Mouse (Mus musculus) heart, postnatal 0 days (tissue): ENCODE measurements around the gene Slpi. TPM values are rescaled to one million over a fixed set of nuclear protein-coding genes. Genes with fewer than 3 reads are reported as not detected.

Source experiments
- ATAC-seq: fragments of 200-750 bp; cut with Nextera tagmentation; 2 replicates; pipeline ENCODE4 v1.8.0; 2017; ENCODE audit warnings: low read depth, moderate number of reproducible peaks, moderate library complexity; ENCODE audit not compliant: insufficient read depth
- DNase-seq: peaks from one replicate; pipeline ENCODE4 v3.0.0-alpha.2; 2016; ENCODE audit warnings: low spot score
- H3K27ac ChIP-seq: fragments of 300-500 bp; sonication (generic); 2 replicates; pipeline ENCODE4 v1.5.1; 2014; ENCODE audit warnings: low read depth, mild to moderate bottlenecking
- H3K27me3 ChIP-seq: fragments of 300-500 bp; sonication (generic); 2 replicates; pipeline ENCODE4 v1.6.1; 2014; ENCODE audit warnings: low read length, mixed read lengths; ENCODE audit not compliant: control insufficient read depth, insufficient read depth
- H3K36me3 ChIP-seq: fragments of 300-500 bp; sonication (generic); replicated peaks from 2 replicates; pipeline ENCODE4 v1.6.1; 2014; ENCODE audit warnings: low read length, mixed read lengths; ENCODE audit not compliant: control insufficient read depth, insufficient read depth
- H3K4me1 ChIP-seq: fragments of 300-500 bp; sonication (generic); 2 replicates; pipeline ENCODE4 v1.6.1; 2014; ENCODE audit warnings: antibody characterized with exemption; ENCODE audit not compliant: control insufficient read depth, insufficient read depth
- H3K4me2 ChIP-seq: fragments of 300-500 bp; sonication (generic); 2 replicates; pipeline ENCODE4 v1.6.1; 2014; ENCODE audit warnings: low read depth, mild to moderate bottlenecking, low read length, moderate library complexity
- H3K4me3 ChIP-seq: fragments of 300-500 bp; sonication (generic); 2 replicates; pipeline ENCODE4 v1.5.1; 2014; ENCODE audit warnings: low read depth, low read length
- H3K9ac ChIP-seq: fragments of 300-500 bp; sonication (generic); replicated peaks from 2 replicates; pipeline ENCODE4 v1.6.1; 2014; ENCODE audit warnings: low read depth, low read length, mixed read lengths
- H3K9me3 ChIP-seq: fragments of 300-500 bp; sonication (generic); replicated peaks from 2 replicates; pipeline ENCODE4 v1.6.1; 2016; ENCODE audit warnings: low read length; ENCODE audit not compliant: control insufficient read depth
- CTCF ChIP-seq: IDR thresholded peaks from 2 replicates; pipeline ENCODE4 v1.5.1; 2016; ENCODE audit warnings: antibody characterized with exemption, control low read depth, low read depth
- EP300 ChIP-seq: IDR thresholded peaks from 2 replicates; pipeline ENCODE4 v1.6.1; 2016; ENCODE audit warnings: antibody characterized with exemption, low read depth
- WGBS: fragments of 180-500 bp; shearing (Covaris S2); extraction: QIAGEN DNeasy Blood & Tissue Kit; methylation state at CpG from one replicate; pipeline ENCODE4 v1.1.7; 2014; 5-methylcytosine and 5-hydroxymethylcytosine counted together
- polyA plus RNA-seq: library from polyadenylated mRNA; unstranded; fragments of >200 nt; fragmentation: Nextera tagmentation; extraction: Ambion mirVana; gene quantifications from 2 replicates; pipeline ENCODE4 v1.2.1, GENCODE M21; 2015
- total RNA-seq: library from RNA; depleted of rRNA; stranded (reverse); fragments of >200 nt; gene quantifications from 2 replicates; pipeline ENCODE4 v1.2.3, GENCODE M21; 2014; ENCODE audit warnings: low replicate concordance

The Slpi gene
- total and polyA plus RNA-seq, 2 experiments from 2014 or later = 2.0 TPM; not detected in 1

DNA sequence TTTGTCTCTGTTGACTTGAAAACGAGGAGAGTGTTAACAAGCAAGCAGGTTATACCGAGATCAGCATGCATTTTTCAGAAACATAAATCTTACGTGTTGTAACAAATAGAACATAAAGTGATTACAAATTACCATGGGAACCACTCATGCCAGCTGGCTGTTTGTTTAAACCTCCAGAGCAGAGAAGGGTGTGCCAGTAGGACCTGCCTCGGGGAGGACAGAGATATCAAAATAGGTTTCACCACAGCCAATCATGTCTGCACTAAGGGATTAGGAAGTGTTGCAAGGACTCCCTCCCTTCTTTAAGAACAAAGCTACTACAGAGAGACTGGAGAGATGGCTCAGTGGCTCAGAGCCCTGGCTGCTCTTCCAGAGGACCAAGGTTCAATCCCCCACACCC lies 15.7 kb downstream of the Slpi start:
- Histone ChIP-seq H3K36me3 (no peaks in the 10 kb centered on the region), H3K27me3 (no peaks in the 10 kb centered on the region), H3K27ac (no peak overlapping the region), H3K4me2 (no peak overlapping the region), H3K4me3 (no peak overlapping the region), H3K9me3 (no peaks in the 10 kb centered on the region), H3K9ac (no peak overlapping the region), H3K4me1 (no peaks in the 10 kb centered on the region)
- no peak for DNase-seq
- TF ChIP-seq CTCF (no peak), EP300 (no peak)
- no peak for ATAC-seq
- 32% methylated on average over 4 of the region's 4 CpGs for WGBS

DNA sequence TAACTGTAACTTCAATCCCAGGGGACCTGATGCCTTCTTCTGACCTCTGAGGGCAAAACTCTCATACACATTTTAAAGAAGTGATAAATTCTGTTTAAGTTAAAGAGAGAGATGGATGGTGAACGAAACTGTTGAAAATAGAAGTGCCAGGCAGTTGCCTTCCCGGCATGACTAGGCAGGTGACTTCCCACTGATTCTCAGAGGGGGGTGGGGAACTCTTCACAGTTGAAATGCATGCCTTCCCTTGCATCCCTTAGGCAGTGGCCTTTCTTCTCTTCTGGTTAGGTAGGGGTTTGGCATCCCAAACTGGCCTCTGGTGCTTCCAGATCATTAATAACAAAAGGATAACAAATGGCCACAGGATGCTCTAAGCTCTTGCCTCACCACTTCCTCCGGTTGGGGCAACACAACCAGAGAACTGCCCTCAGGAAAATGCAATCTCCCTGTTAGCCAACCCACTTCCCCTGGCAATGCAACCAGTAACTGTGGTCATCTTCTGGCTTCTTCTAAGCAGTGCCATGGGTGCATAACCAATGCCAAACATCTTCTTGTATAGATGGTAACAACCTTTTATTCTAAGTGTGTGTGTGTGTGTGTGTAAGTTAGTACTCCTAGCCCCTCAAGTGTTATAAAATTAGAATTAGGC lies 16.4 kb downstream of the Slpi start:
- Histone ChIP-seq H3K9me3 (no peaks in the 10 kb centered on the region), H3K4me1 (no peaks in the 10 kb centered on the region), H3K27ac (no peak overlapping the region), H3K4me2 (no peak overlapping the region), H3K36me3 (no peaks in the 10 kb centered on the region), H3K9ac (no peak overlapping the region), H3K27me3 (no peaks in the 10 kb centered on the region), H3K4me3 (no peak overlapping the region)
- no peak for TF ChIP-seq EP300
- no peak for TF ChIP-seq CTCF
- no peak for ATAC-seq
- WGBS = 14% methylated on average over 3 of the region's 3 CpGs
- DNase-seq = no peak

GRCm38 (mm10) chr2:164371371-164371770 lies 17.5 kb downstream of the Slpi start:
- Histone ChIP-seq H3K9me3 (no peaks in the 10 kb centered on the region), H3K4me1 (no peaks in the 10 kb centered on the region), H3K27me3 (no peaks in the 10 kb centered on the region), H3K27ac (no peak overlapping the region), H3K36me3 (no peaks in the 10 kb centered on the region), H3K9ac (no peak overlapping the region), H3K4me2 (no peak overlapping the region), H3K4me3 (no peak overlapping the region)
- ATAC-seq (no peak), DNase-seq (no peak)
- TF ChIP-seq CTCF = no peak
- no peak for TF ChIP-seq EP300
- WGBS = 78% methylated on average over 3 of the region's 3 CpGs

DNA sequence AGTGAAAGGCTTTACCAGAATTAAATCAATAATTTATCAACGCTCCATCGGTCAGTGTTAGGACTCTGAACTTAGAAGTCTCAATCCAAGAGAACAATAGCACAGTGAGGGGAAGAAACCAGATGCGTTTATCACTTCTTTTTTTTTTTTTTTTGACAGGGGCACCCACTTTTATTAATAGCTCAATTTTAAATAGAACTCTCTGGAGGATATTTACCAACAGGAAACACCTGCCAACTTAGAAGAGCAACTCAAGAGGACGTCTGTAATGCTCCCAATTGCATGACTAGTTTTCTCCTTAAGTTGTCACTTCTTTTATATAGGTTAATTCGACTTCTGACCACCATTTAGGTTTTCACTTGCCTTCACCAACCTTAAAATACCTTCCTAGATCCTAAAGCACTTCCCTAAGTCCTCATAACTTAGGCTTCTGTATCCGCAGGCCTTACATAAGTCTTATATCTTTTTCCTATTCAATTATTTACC lies 20.2 kb downstream of the Slpi start:
- H3K27me3 ChIP-seq = no peaks in the 10 kb centered on the region
- H3K4me1 ChIP-seq = no peaks in the 10 kb centered on the region

GRCm38 (mm10) chr2:164366947-164367346 lies 21.9 kb downstream of the Slpi start:
- no peaks in the 10 kb centered on the region for H3K27me3 ChIP-seq
- ATAC-seq (no peak), DNase-seq (no peak)
- no peak for TF ChIP-seq CTCF
- no peak for TF ChIP-seq EP300
- no peak overlapping the region for H3K9ac ChIP-seq
- no peak overlapping the region for H3K4me2 ChIP-seq
- no peak overlapping the region for H3K27ac ChIP-seq
- H3K36me3 ChIP-seq = no peaks in the 10 kb centered on the region
- no peaks in the 10 kb centered on the region for H3K9me3 ChIP-seq
- 40% methylated on average over 3 of the region's 3 CpGs for WGBS
- H3K4me1 ChIP-seq = no peaks in the 10 kb centered on the region
- H3K4me3 ChIP-seq = no peak overlapping the region

More for the DNA sequence above, 20.2 kb downstream of the Slpi start:
- Histone ChIP-seq H3K36me3 (no peaks in the 10 kb centered on the region), H3K27ac (no peak overlapping the region), H3K4me2 (no peak overlapping the region), H3K9me3 (no peaks in the 10 kb centered on the region), H3K4me3 (no peak overlapping the region), H3K9ac (no peak overlapping the region)
- no peak for ATAC-seq
- DNase-seq = no peak
- TF ChIP-seq CTCF = no peak
- TF ChIP-seq EP300 = no peak
- 66% methylated on average over 6 of the region's 6 CpGs for WGBS
